ENCODE assay signal across 10 mouse cellular contexts in genomic region chr7:25647574-25648123, GRCm38 (mm10). TPM values are rescaled to one million over a fixed set of nuclear protein-coding genes. Genes with fewer than 3 reads are reported as not detected.
DNase-seq lines count a peak whose midpoint lies in the region; ATAC-seq and TF ChIP-seq lines count a peak whose summit lies in the region.
"Had no signal": no experiment of that assay in that cellular context is flagged by ENCODE, and none has a peak within 500 bp of the region (broad histone marks: within the 10 kb centered on the region; RNA-seq: fewer than 3 reads in every experiment).

No protein-coding gene starts in this region.

- H3K9me3 ChIP-seq in heart, postnatal 0 days (replicated peaks; ENCODE audit: control insufficient read depth, low read length) = no peaks in the 10 kb centered on the region

- WGBS in heart, postnatal 0 days = 46% methylated on average over 5 of the region's 5 CpGs

- H3K9ac ChIP-seq in heart, postnatal 0 days (replicated peaks; ENCODE audit: low read depth, low read length) = no peak overlapping the region

- ATAC-seq in heart, postnatal 0 days (ENCODE audit: insufficient read depth, low read depth) = no peak
- ATAC-seq in erythroid progenitor cell, adult 5-6 weeks (replicated peaks; ENCODE audit: low FRiP score, poor library complexity, severe bottlenecking) = no peak

- peak overlapping the region; percentile 61; the same call in 1 of the 2 replicates for H3K27ac ChIP-seq in heart, postnatal 0 days (ENCODE audit: low read depth)
- H3K27ac ChIP-seq in cortical plate, adult 2 months (ENCODE audit: insufficient read depth, low read length) = no peak overlapping the region

- DNase-seq in heart, postnatal 0 days (ENCODE audit: low spot score) = no peak
- DNase-seq in heart, postnatal 10 days = no peak
- peak; percentile 66 for DNase-seq in CD4-positive helper T cell, adult 2 months (ENCODE audit: low read depth, low spot score)
- peak; percentile 79 to 83 for DNase-seq in spleen, postnatal 36 days (ENCODE audit: low spot score in 2 of 2)
- no peak for DNase-seq in adrenal gland, postnatal 25 days
- no peak for DNase-seq in right cerebral cortex, postnatal 25 days

- H3K4me2 ChIP-seq in heart, postnatal 0 days (ENCODE audit: low read depth, low read length) = no peak overlapping the region

- TF ChIP-seq EP300 in heart, postnatal 0 days (IDR thresholded peaks at IDR 0.05; ENCODE audit: low read depth) = no peak

- H3K4me3 ChIP-seq in heart, postnatal 0 days (ENCODE audit: low read depth, low read length) = no peak overlapping the region
- H3K4me3 ChIP-seq in cortical plate, adult 2 months (ENCODE audit: insufficient read depth, low read length) = no peak overlapping the region

- intact Hi-C loops in heart, postnatal 10 days (cut with DNase I) = no loop called here

- TF ChIP-seq CTCF in heart, postnatal 0 days (IDR thresholded peaks at IDR 0.05; ENCODE audit: low read depth) = peak; percentile 26
- peak; percentile 20; the same call in 1 of the 2 replicates for TF ChIP-seq CTCF in cortical plate, adult 2 months (IDR thresholded peaks at IDR 0.05; ENCODE audit: extremely low read depth, insufficient read depth, low read length)

- no peaks in the 10 kb centered on the region for H3K4me1 ChIP-seq in heart, postnatal 0 days (ENCODE audit: control insufficient read depth, insufficient read depth)
- H3K4me1 ChIP-seq in cortical plate, adult 2 months (ENCODE audit: control insufficient read depth, insufficient read depth, low read length) = no peaks in the 10 kb centered on the region

- H3K36me3 ChIP-seq in heart, postnatal 0 days (replicated peaks; ENCODE audit: control insufficient read depth, insufficient read depth, low read length) = no peaks in the 10 kb centered on the region

- H3K27me3 ChIP-seq in heart, postnatal 0 days (ENCODE audit: control insufficient read depth, insufficient read depth, low read length) = no peaks in the 10 kb centered on the region

- TF ChIP-seq POLR2A in cortical plate, adult 2 months (IDR thresholded peaks at IDR 0.05; ENCODE audit: extremely low read depth, insufficient read depth, low read length) = no peak

RNA-seq across cellular contexts. Expression of gene Bckdha, which starts 11.1 kb away (rescaled TPM):
- 146 and 154 TPM in 2 replicates for total RNA-seq in heart, postnatal 0 days (2014; rRNA removed; ENCODE audit: low replicate concordance)
- 89.5 and 100 TPM in 2 replicates for polyA plus RNA-seq in heart, postnatal 0 days (2015; fragmentation: Nextera tagmentation; extraction: Ambion mirVana)
- total RNA-seq in heart, postnatal 10 days (2021) = 100 to 1,000 TPM in 1 of 2 experiments, 10 to 100 TPM in 1; 94.3 to 104 TPM
- polyA plus RNA-seq in cortical plate, adult 2 months (2012; rRNA removed) = 63.7 and 66.1 TPM in 2 replicates
- total RNA-seq in erythroid progenitor cell, adult 5-6 weeks (2015; ENCODE audit: low replicate concordance) = 6.7 and 10.5 TPM in 2 replicates
- 3.2 and 11.4 TPM in 2 replicates for total RNA-seq in erythroid progenitor cell, adult 5-6 weeks (2017; ENCODE audit: low replicate concordance)
- total RNA-seq in adrenal gland, postnatal 25 days (2021) = 180 and 185 TPM in 2 replicates

RNA-seq across cellular contexts. Expression of gene Exosc5, which starts 11.3 kb away (rescaled TPM):
- total RNA-seq in heart, postnatal 0 days (2014; rRNA removed; ENCODE audit: low replicate concordance) = 20.1 and 20.3 TPM in 2 replicates
- polyA plus RNA-seq in heart, postnatal 0 days (2015; fragmentation: Nextera tagmentation; extraction: Ambion mirVana) = 27.7 and 28.2 TPM in 2 replicates
- 10 to 100 TPM; 17.9 to 20.6 TPM for total RNA-seq in heart, postnatal 10 days (2021)
- 31.3 and 31.5 TPM in 2 replicates for polyA plus RNA-seq in cortical plate, adult 2 months (2012; rRNA removed)
- total RNA-seq in erythroid progenitor cell, adult 5-6 weeks (2015; ENCODE audit: low replicate concordance) = 16.2 and 23.1 TPM in 2 replicates
- total RNA-seq in erythroid progenitor cell, adult 5-6 weeks (2017; ENCODE audit: low replicate concordance) = 4.9 and 11.7 TPM in 2 replicates
- total RNA-seq in adrenal gland, postnatal 25 days (2021) = 47.6 and 59.4 TPM in 2 replicates

RNA-seq across cellular contexts. Expression of gene B3gnt8, which starts 21.2 kb away (rescaled TPM):
- total RNA-seq in heart, postnatal 0 days (2014; rRNA removed; ENCODE audit: low replicate concordance) = 9.9 and 11.3 TPM in 2 replicates
- polyA plus RNA-seq in heart, postnatal 0 days (2015; fragmentation: Nextera tagmentation; extraction: Ambion mirVana) = 4.1 and 4.6 TPM in 2 replicates
- total RNA-seq in heart, postnatal 10 days (2021) = 1 to 10 TPM; 3.1 to 6.0 TPM
- polyA plus RNA-seq in cortical plate, adult 2 months (2012; rRNA removed) = 0.42 and 0.73 TPM in 2 replicates
- 2.5 and 3.8 TPM in 2 replicates for total RNA-seq in erythroid progenitor cell, adult 5-6 weeks (2015; ENCODE audit: low replicate concordance)
- total RNA-seq in erythroid progenitor cell, adult 5-6 weeks (2017; ENCODE audit: low replicate concordance) = 1.7 and 2.4 TPM in 2 replicates
- total RNA-seq in adrenal gland, postnatal 25 days (2021) = 0.90 and 2.8 TPM in 2 replicates

RNA-seq across cellular contexts. Expression of gene Tmem91, which starts 27.3 kb away (rescaled TPM):
- total RNA-seq in heart, postnatal 0 days (2014; rRNA removed; ENCODE audit: low replicate concordance) = not detected in 2 replicates
- polyA plus RNA-seq in heart, postnatal 0 days (2015; fragmentation: Nextera tagmentation; extraction: Ambion mirVana) = 0.77 and 1.2 TPM in 2 replicates
- total RNA-seq in heart, postnatal 10 days (2021) = not detected
- 30.3 and 37.6 TPM in 2 replicates for polyA plus RNA-seq in cortical plate, adult 2 months (2012; rRNA removed)
- total RNA-seq in erythroid progenitor cell, adult 5-6 weeks (2015; ENCODE audit: low replicate concordance) = not detected in 2 replicates
- 4.2 TPM in 1 of 2 replicates, not detected in the other for total RNA-seq in erythroid progenitor cell, adult 5-6 weeks (2017; ENCODE audit: low replicate concordance)
- 2.0 TPM in 1 of 2 replicates, not detected in the other for total RNA-seq in adrenal gland, postnatal 25 days (2021)
- total RNA-seq: gastrocnemius, adult 18-20 months; hematopoietic stem cell, adult 5-6 weeks had no signal

RNA-seq across cellular contexts. Expression of gene Dmac2, which starts 28.4 kb away (rescaled TPM):
- total RNA-seq in heart, postnatal 0 days (2014; rRNA removed; ENCODE audit: low replicate concordance) = 73.5 and 80.4 TPM in 2 replicates
- 71.3 and 72.2 TPM in 2 replicates for polyA plus RNA-seq in heart, postnatal 0 days (2015; fragmentation: Nextera tagmentation; extraction: Ambion mirVana)
- total RNA-seq in heart, postnatal 10 days (2021) = 10 to 100 TPM; 52.4 to 52.9 TPM
- 76.8 and 79.1 TPM in 2 replicates for polyA plus RNA-seq in cortical plate, adult 2 months (2012; rRNA removed)
- total RNA-seq in erythroid progenitor cell, adult 5-6 weeks (2015; ENCODE audit: low replicate concordance) = 3.4 and 7.9 TPM in 2 replicates
- 3.0 and 8.5 TPM in 2 replicates for total RNA-seq in erythroid progenitor cell, adult 5-6 weeks (2017; ENCODE audit: low replicate concordance)
- total RNA-seq in adrenal gland, postnatal 25 days (2021) = 29.1 and 33.1 TPM in 2 replicates

Comparison
In these comparisons a context has a peak if more than half of its experiments do, and no peak if none do; other contexts are left out.
1. DNase-seq: peak in CD4-positive helper T cell, adult 2 months (single experiment) and spleen, postnatal 36 days (2 of 2); none in heart, postnatal 0 days (single experiment), heart, postnatal 10 days (0 of 2), adrenal gland, postnatal 25 days (single experiment) and right cerebral cortex, postnatal 25 days (single experiment).
2. RNA of gene Bckdha, which starts 11.1 kb away (total RNA-seq): 180 to 185 TPM in adrenal gland, postnatal 25 days, 146 to 154 TPM in heart, postnatal 0 days and 94.3 to 104 TPM in heart, postnatal 10 days; 3.2 to 11.4 TPM in erythroid progenitor cell, adult 5-6 weeks; every median in the first group is over 4 times any median in the second.